Mouse (Mus musculus) G1E (cell line): ENCODE measurements around the gene Kank4.
"Not testable (repeated sequence)": the region's sequence is repeated elsewhere in the genome, so short reads cannot be mapped to it uniquely, and the experiment has no call there.

Experiments
- CTCF ChIP-seq: IDR thresholded peaks from 2 replicates; pipeline ENCODE4 v1.5.1; 2012; ENCODE audit warnings: low read depth, low read length, inconsistent platforms, mixed read lengths
- GATA1 ChIP-seq: IDR thresholded peaks from 2 replicates; pipeline ENCODE4 v1.6.1; 2012; ENCODE audit warnings: borderline replicate concordance, low read length, inconsistent platforms, mixed read lengths
- GATA2 ChIP-seq: IDR thresholded peaks from 2 replicates; pipeline ENCODE4 v1.6.1; 2012; ENCODE audit warnings: low read depth, low read length, inconsistent platforms, borderline replicate concordance
- POLR2AphosphoS5 ChIP-seq: IDR thresholded peaks from 2 replicates; pipeline ENCODE4 v1.6.1; 2012; ENCODE audit warnings: low read depth, low read length, inconsistent platforms; ENCODE audit not compliant: insufficient replicate concordance
- TAL1 ChIP-seq: conservative IDR thresholded peaks from 2 replicates; pipeline ENCODE4 v1.6.1; 2012; ENCODE audit warnings: low read depth, low read length, inconsistent platforms, mixed read lengths

DNA sequence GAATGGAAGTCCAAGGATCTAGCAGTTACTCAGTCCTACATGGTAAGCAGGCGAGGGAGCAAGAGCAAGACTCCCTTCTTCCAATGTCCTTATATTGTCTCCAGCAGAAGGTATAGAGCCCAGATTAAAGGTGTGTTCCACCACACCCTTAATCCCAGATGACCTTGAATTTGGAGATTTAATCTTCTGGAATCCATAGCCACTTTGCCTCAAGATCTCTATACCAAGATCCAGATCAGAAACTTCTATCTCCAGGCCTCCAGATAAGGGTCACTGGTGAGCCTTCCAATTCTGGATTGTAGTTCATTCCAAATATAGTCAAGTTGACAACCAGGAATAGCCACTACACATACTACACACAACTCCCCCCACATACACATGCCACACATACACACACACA, 6.4 kb upstream of the Kank4 start, which contains the start of gene I0C0044D17Rik:
- not testable (repeated sequence) for TF ChIP-seq CTCF, GATA1, GATA2, POLR2AphosphoS5, TAL1
